Mouse (Mus musculus): Measurements from ENCODE around the gene Asl.

The Asl gene

GRCm38 (mm10) chr5:130003229-130003628 lies 25.8 kb downstream of the Asl start:
- DNase-seq (ENCODE audit: low read depth, low spot score), result no peak

GRCm38 (mm10) chr5:130002301-130003146 lies 26.5 kb downstream of the Asl start, which contains the start of gene Gusb:
TSS of gene Gusb (minus strand) at chr5:130003049.
- no peak for DNase-seq (ENCODE audit: low read depth, low spot score)

- no peak for DNase-seq (ENCODE audit: low read depth, low spot score)
Measured at GRCm38 (mm10) chr5:130001356-130001987, 27.6 kb downstream of the Asl start.

- DNase-seq (ENCODE audit: low read depth, low spot score), result no peak
Measured at GRCm38 (mm10) chr5:130000735-130001134, 28.3 kb downstream of the Asl start.

- DNase-seq (ENCODE audit: low read depth, low spot score), result no peak
Measured at GRCm38 (mm10) chr5:129999097-129999496, 29.9 kb downstream of the Asl start.

GRCm38 (mm10) chr5:129997700-129998099 lies 31.3 kb downstream of the Asl start:
- DNase-seq (ENCODE audit: low read depth, low spot score), result no peak

- no peak for DNase-seq (ENCODE audit: low read depth, low spot score)
Measured at GRCm38 (mm10) chr5:129994989-129995388, 34.1 kb downstream of the Asl start.

- no peak for DNase-seq (ENCODE audit: low read depth, low spot score)
Measured at GRCm38 (mm10) chr5:129993374-129993773, 35.7 kb downstream of the Asl start.

GRCm38 (mm10) chr5:129991898-129992297 lies 37.1 kb downstream of the Asl start:
- DNase-seq (ENCODE audit: low read depth, low spot score), result no peak

- DNase-seq (ENCODE audit: low read depth, low spot score), result no peak
Measured at GRCm38 (mm10) chr5:129989376-129989775, 39.7 kb downstream of the Asl start.

- no peak for DNase-seq (ENCODE audit: low read depth, low spot score)
Measured at GRCm38 (mm10) chr5:129980216-129980615, 48.8 kb downstream of the Asl start.

- no peak for DNase-seq (ENCODE audit: low read depth, low spot score)
Measured at GRCm38 (mm10) chr5:129978608-129979007, 50.4 kb downstream of the Asl start.

- no peak for DNase-seq (ENCODE audit: low read depth, low spot score)
Measured at GRCm38 (mm10) chr5:129977768-129978167, 51.3 kb downstream of the Asl start.

GRCm38 (mm10) chr5:129974866-129975311 lies 54.2 kb downstream of the Asl start:
- no peak for DNase-seq (ENCODE audit: low read depth, low spot score)

GRCm38 (mm10) chr5:129974354-129974753 lies 54.7 kb downstream of the Asl start:
- DNase-seq (ENCODE audit: low read depth, low spot score), result no peak

GRCm38 (mm10) chr5:129971491-129971890 lies 57.6 kb downstream of the Asl start:
- DNase-seq (ENCODE audit: low read depth, low spot score), result no peak

- no peak for DNase-seq (ENCODE audit: low read depth, low spot score)
Measured at GRCm38 (mm10) chr5:129968417-129968816, 60.6 kb downstream of the Asl start.

GRCm38 (mm10) chr5:129966448-129966847 lies 62.6 kb downstream of the Asl start:
- no peak for DNase-seq (ENCODE audit: low read depth, low spot score)

- DNase-seq (ENCODE audit: low read depth, low spot score), result no peak
Measured at GRCm38 (mm10) chr5:129963224-129963623, 65.8 kb downstream of the Asl start.

Measured in WW6 (cell line).